Mouse (Mus musculus): Measurements from ENCODE around the gene Ctdspl. TPM values are rescaled to one million over a fixed set of nuclear protein-coding genes. Genes with fewer than 3 reads are reported as not detected.

Ctdspl gene
- polyA plus RNA-seq, 1 experiment from 2014 or later: 11.1 TPM

DNA sequence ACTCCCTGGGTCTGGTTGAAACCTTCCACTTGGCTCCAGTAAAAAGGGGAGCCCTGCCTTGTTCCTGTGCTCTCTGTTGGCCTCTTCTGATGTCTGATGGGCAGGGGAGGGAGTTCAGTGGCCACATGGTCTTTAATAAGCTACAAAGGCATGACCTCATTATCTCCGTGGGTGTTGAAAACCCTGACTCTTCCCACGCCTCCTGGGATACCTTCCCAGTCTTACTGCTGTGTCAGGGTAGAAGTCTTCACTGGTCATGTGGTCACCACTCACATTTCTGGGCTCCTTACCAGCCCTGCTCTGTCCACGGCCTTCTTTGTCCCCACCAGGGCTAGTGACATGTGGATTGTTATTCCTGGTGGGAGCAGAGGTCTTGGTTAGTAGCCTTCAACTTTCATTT is 11.3 kb downstream of the Ctdspl start:
- H3K4me3 ChIP-seq (ENCODE audit: low read depth, low read length): no peak overlapping the region
- no peaks in the 10 kb centered on the region for H3K9me3 ChIP-seq (ENCODE audit: control insufficient read depth, low read length)
- no peaks in the 10 kb centered on the region for H3K27me3 ChIP-seq (ENCODE audit: control insufficient read depth, insufficient read depth, low read length)
- no peak overlapping the region for H3K4me2 ChIP-seq (ENCODE audit: low read depth, low read length)
- H3K9ac ChIP-seq (replicated peaks; ENCODE audit: low read depth, low read length): no peak overlapping the region
- no peak for ATAC-seq (ENCODE audit: low read depth)
- WGBS: 54% methylated on average over 3 of the region's 3 CpGs
- no peaks in the 10 kb centered on the region for H3K4me1 ChIP-seq (ENCODE audit: control insufficient read depth, insufficient read depth, low read length)
- H3K27ac ChIP-seq (ENCODE audit: low read depth, low read length): no peak overlapping the region
- no peaks in the 10 kb centered on the region for H3K36me3 ChIP-seq (ENCODE audit: control insufficient read depth, insufficient read depth, low read length)

DNA sequence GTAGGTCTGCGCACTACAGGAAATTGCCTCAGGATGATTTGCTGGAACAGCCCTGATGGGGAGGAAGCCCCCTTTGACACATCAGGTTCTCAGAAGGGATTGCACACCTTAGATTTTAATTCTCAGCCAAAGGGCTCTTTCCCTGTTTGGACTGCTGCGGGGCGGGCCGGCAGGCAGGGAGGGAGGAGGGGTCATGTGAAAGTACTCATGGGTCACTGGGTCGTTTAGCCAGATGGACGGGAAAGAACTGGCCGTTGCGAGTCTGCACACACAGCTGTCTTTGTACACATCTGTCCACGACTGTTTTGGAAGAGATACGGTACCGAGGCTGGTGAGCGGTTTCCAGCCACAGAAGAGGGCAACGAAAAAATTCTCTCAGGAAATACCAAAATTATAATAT is 13.2 kb downstream of the Ctdspl start:
- H3K9ac ChIP-seq (replicated peaks; ENCODE audit: low read depth, low read length): no peak overlapping the region
- no peaks in the 10 kb centered on the region for H3K27me3 ChIP-seq (ENCODE audit: control insufficient read depth, insufficient read depth, low read length)
- H3K4me2 ChIP-seq (ENCODE audit: low read depth, low read length): no peak overlapping the region
- H3K4me1 ChIP-seq (ENCODE audit: control insufficient read depth, insufficient read depth, low read length): no peaks in the 10 kb centered on the region
- ATAC-seq (ENCODE audit: low read depth): no peak
- 30% methylated on average over 13 of the region's 13 CpGs for WGBS
- H3K27ac ChIP-seq (ENCODE audit: low read depth, low read length): no peak overlapping the region
- H3K36me3 ChIP-seq (ENCODE audit: control insufficient read depth, insufficient read depth, low read length): no peaks in the 10 kb centered on the region
- no peak overlapping the region for H3K4me3 ChIP-seq (ENCODE audit: low read depth, low read length)
- H3K9me3 ChIP-seq (ENCODE audit: control insufficient read depth, low read length): no peaks in the 10 kb centered on the region

DNA sequence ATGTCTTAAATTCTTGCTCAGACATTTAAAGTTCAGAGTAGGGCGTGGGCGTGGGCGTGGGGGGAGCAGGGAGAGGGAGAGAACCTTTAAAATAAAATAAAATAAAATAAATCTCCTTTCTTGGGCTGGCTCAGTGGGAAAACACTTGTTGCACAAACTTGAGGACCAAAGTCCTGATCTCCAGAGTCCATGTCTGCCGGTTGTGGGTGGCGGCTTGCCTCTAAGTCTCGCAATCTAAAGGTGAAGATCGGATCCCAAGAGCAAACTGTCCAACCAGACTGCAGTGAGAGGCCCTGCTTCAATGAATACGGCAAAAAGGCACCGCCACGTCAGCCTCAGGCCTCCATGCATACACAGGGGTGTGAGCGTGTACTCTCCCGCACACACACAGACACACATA is 13.6 kb downstream of the Ctdspl start:
- 83% methylated on average over 12 of the region's 12 CpGs for WGBS
- no peak overlapping the region for H3K4me2 ChIP-seq (ENCODE audit: low read depth, low read length)
- no peak for ATAC-seq (ENCODE audit: low read depth)
- no peaks in the 10 kb centered on the region for H3K4me1 ChIP-seq (ENCODE audit: control insufficient read depth, insufficient read depth, low read length)
- no peak overlapping the region for H3K9ac ChIP-seq (replicated peaks; ENCODE audit: low read depth, low read length)
- H3K36me3 ChIP-seq (ENCODE audit: control insufficient read depth, insufficient read depth, low read length): no peaks in the 10 kb centered on the region
- no peaks in the 10 kb centered on the region for H3K27me3 ChIP-seq (ENCODE audit: control insufficient read depth, insufficient read depth, low read length)
- no peaks in the 10 kb centered on the region for H3K9me3 ChIP-seq (ENCODE audit: control insufficient read depth, low read length)
- no peak overlapping the region for H3K27ac ChIP-seq (ENCODE audit: low read depth, low read length)
- no peak overlapping the region for H3K4me3 ChIP-seq (ENCODE audit: low read depth, low read length)

DNA sequence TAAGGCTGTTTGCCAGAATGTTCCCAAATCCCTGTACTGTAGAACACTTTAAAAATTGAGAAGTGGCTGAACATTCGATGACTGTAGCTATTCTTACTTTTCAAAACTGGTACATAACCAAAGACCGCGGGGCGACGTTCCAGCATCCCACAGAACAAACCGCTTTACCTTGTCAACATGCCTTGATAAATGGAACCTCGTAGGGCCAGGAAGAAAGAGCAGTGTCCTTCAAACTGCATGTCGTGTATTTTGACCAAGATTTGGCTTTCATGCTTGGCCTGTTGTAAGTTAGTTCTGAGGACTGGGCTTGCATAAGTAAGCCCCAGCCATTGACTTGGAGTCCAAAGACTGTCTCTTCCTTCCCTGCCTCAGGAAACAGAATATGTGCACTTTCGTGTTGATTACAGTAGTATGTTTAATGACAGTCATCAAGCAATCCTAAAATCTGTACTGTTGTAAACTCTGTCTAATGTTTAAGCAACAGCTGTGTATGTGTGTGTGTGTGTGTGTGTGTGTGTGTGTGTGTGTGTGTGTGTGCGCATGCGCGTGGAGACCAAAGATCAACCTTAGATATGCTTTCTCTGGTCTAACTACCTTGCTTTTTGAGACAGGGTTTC is 14.4 kb downstream of the Ctdspl start:
- H3K4me1 ChIP-seq (ENCODE audit: control insufficient read depth, insufficient read depth, low read length): no peaks in the 10 kb centered on the region
- no peak overlapping the region for H3K4me2 ChIP-seq (ENCODE audit: low read depth, low read length)
- H3K4me3 ChIP-seq (ENCODE audit: low read depth, low read length): no peak overlapping the region
- H3K27ac ChIP-seq (ENCODE audit: low read depth, low read length): no peak overlapping the region
- H3K9ac ChIP-seq (replicated peaks; ENCODE audit: low read depth, low read length): no peak overlapping the region
- no peaks in the 10 kb centered on the region for H3K27me3 ChIP-seq (ENCODE audit: control insufficient read depth, insufficient read depth, low read length)
- no peaks in the 10 kb centered on the region for H3K9me3 ChIP-seq (ENCODE audit: control insufficient read depth, low read length)
- no peak for ATAC-seq (ENCODE audit: low read depth)
- 78% methylated on average over 12 of the region's 12 CpGs for WGBS
- H3K36me3 ChIP-seq (ENCODE audit: control insufficient read depth, insufficient read depth, low read length): no peaks in the 10 kb centered on the region

DNA sequence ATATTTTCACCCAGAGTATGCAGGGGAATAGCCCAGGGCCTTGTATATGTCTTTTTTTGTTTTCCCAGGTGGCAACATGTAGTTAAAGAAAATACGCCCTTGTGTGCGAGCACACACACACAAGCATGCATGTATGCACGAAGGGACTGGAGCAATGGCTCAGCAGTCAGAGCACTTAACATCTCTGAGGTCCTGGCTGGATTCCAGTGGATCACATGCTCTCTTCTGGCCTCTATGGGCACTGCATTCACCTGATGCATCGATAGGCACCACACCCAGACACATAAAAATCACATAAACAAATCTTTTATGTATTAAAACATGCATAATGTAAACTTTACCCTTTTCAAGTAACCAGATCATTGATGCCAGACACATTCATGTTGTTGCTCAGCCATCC is 15.8 kb downstream of the Ctdspl start:
- 82% methylated on average over 4 of the region's 4 CpGs for WGBS
- no peak overlapping the region for H3K4me3 ChIP-seq (ENCODE audit: low read depth, low read length)
- H3K27me3 ChIP-seq (ENCODE audit: control insufficient read depth, insufficient read depth, low read length): no peaks in the 10 kb centered on the region
- H3K4me1 ChIP-seq (ENCODE audit: control insufficient read depth, insufficient read depth, low read length): no peaks in the 10 kb centered on the region
- no peak overlapping the region for H3K9ac ChIP-seq (replicated peaks; ENCODE audit: low read depth, low read length)
- H3K4me2 ChIP-seq (ENCODE audit: low read depth, low read length): no peak overlapping the region
- H3K9me3 ChIP-seq (ENCODE audit: control insufficient read depth, low read length): no peaks in the 10 kb centered on the region
- no peaks in the 10 kb centered on the region for H3K36me3 ChIP-seq (ENCODE audit: control insufficient read depth, insufficient read depth, low read length)
- no peak overlapping the region for H3K27ac ChIP-seq (ENCODE audit: low read depth, low read length)
- no peak for ATAC-seq (ENCODE audit: low read depth)

DNA sequence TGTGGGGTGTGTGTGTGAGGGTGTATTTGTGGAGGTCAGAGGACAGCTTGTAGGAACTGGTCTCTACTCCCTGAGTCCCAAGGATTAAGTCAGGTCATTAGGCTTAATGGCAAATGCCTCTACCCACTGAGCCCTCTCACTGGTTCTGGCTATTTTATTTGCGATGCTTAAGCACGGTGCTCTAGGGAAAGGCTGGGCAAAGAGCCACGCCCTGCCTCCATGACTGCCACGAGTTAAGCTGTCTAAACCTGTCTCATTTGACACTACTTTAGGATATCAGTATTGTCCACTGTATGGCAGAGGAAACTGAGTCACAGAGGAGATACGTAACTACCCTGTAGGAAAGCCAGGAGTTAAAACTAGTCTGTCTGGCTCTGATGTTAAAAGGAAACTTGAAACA is 17.7 kb downstream of the Ctdspl start:
- H3K9me3 ChIP-seq (ENCODE audit: control insufficient read depth, low read length): no peaks in the 10 kb centered on the region
- 74% methylated on average over 5 of the region's 5 CpGs for WGBS
- no peak overlapping the region for H3K4me2 ChIP-seq (ENCODE audit: low read depth, low read length)
- H3K27me3 ChIP-seq (ENCODE audit: control insufficient read depth, insufficient read depth, low read length): no peaks in the 10 kb centered on the region
- no peak for ATAC-seq (ENCODE audit: low read depth)
- H3K4me1 ChIP-seq (ENCODE audit: control insufficient read depth, insufficient read depth, low read length): no peaks in the 10 kb centered on the region
- H3K36me3 ChIP-seq (ENCODE audit: control insufficient read depth, insufficient read depth, low read length): no peaks in the 10 kb centered on the region
- no peak overlapping the region for H3K27ac ChIP-seq (ENCODE audit: low read depth, low read length)
- no peak overlapping the region for H3K4me3 ChIP-seq (ENCODE audit: low read depth, low read length)
- H3K9ac ChIP-seq (replicated peaks; ENCODE audit: low read depth, low read length): no peak overlapping the region

DNA sequence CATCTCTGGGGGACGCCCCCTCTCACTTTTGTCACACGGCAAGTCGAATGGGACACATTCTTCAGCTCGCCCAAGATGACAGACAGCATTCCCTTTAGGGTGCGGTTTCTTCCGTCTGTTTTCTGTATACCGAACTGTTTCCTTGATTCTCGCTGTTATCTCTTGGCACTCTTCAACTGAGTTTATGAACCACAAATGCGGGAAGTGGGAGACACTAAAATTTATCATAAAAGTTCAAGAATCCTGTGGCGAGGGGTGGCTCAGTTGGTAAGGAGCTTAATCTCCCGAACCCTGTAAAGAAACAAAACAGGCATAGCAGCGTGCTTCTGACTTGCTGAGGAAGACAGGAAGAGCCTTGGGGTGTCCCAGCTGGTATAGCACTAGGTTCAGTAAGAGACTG is 18.1 kb downstream of the Ctdspl start:
- no peak overlapping the region for H3K9ac ChIP-seq (replicated peaks; ENCODE audit: low read depth, low read length)

DNA sequence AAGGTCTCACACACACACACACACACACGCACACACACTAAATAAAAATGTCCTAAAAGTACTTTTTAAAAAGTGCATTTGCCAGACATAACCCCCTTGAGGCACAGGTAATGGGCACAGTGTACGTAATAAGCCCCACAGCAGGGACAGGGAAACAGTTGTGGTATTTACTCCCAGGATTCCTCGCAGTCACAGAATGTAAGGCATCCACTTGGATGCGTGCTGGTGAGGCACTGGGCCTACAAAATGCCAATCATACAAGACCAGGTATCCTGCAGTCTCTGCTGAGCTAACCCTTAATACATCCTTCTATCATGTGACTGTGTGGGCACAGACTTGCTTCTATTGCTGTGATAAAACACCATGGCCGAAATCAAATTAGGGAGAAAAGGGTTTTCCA is 22.2 kb downstream of the Ctdspl start:
- no peak overlapping the region for H3K27ac ChIP-seq (ENCODE audit: low read depth, low read length)
- WGBS: 86% methylated on average over 5 of the region's 5 CpGs
- no peaks in the 10 kb centered on the region for H3K27me3 ChIP-seq (ENCODE audit: control insufficient read depth, insufficient read depth, low read length)
- no peak overlapping the region for H3K4me2 ChIP-seq (ENCODE audit: low read depth, low read length)
- no peaks in the 10 kb centered on the region for H3K36me3 ChIP-seq (ENCODE audit: control insufficient read depth, insufficient read depth, low read length)
- H3K9ac ChIP-seq (replicated peaks; ENCODE audit: low read depth, low read length): no peak overlapping the region
- H3K4me3 ChIP-seq (ENCODE audit: low read depth, low read length): no peak overlapping the region
- no peak for ATAC-seq (ENCODE audit: low read depth)
- H3K9me3 ChIP-seq (ENCODE audit: control insufficient read depth, low read length): no peaks in the 10 kb centered on the region
- no peaks in the 10 kb centered on the region for H3K4me1 ChIP-seq (ENCODE audit: control insufficient read depth, insufficient read depth, low read length)

More for the DNA sequence above, 18.1 kb downstream of the Ctdspl start:
- no peaks in the 10 kb centered on the region for H3K4me1 ChIP-seq (ENCODE audit: control insufficient read depth, insufficient read depth, low read length)
- H3K4me3 ChIP-seq (ENCODE audit: low read depth, low read length): no peak overlapping the region
- no peaks in the 10 kb centered on the region for H3K9me3 ChIP-seq (ENCODE audit: control insufficient read depth, low read length)
- H3K27ac ChIP-seq (ENCODE audit: low read depth, low read length): no peak overlapping the region
- no peaks in the 10 kb centered on the region for H3K27me3 ChIP-seq (ENCODE audit: control insufficient read depth, insufficient read depth, low read length)
- ATAC-seq (ENCODE audit: low read depth): no peak
- no peak overlapping the region for H3K4me2 ChIP-seq (ENCODE audit: low read depth, low read length)
- H3K36me3 ChIP-seq (ENCODE audit: control insufficient read depth, insufficient read depth, low read length): no peaks in the 10 kb centered on the region
- 83% methylated on average over 12 of the region's 12 CpGs for WGBS

DNA sequence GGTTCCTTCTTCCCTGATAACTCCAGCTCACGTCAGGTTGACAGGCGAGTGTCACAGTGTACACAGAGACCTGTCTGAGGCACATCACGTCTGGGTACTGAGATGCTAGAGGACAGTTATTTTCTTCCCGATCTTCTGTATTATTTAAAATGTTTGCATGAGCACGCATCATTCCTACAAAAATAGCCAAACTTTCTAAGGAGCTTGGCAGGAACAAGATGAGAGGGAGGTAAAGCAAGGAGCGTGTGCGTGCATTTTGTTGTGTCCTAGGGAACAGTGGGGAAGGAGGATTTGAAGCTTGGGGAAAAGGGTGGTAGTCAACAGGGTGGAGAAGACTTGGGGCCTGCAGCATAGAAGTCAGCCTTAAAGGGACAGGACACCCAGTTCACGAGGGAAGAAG is 22.9 kb downstream of the Ctdspl start:
- ATAC-seq (ENCODE audit: low read depth): no peak
- WGBS: 94% methylated on average over 8 of the region's 8 CpGs

More for the DNA sequence above, 22.9 kb downstream of the Ctdspl start:
- Histone ChIP-seq H3K4me2 (ENCODE audit: low read depth, low read length) (no peak overlapping the region), H3K4me1 (ENCODE audit: control insufficient read depth, insufficient read depth, low read length) (no peaks in the 10 kb centered on the region), H3K4me3 (ENCODE audit: low read depth, low read length) (no peak overlapping the region), H3K27ac (ENCODE audit: low read depth, low read length) (no peak overlapping the region), H3K27me3 (ENCODE audit: control insufficient read depth, insufficient read depth, low read length) (no peaks in the 10 kb centered on the region), H3K9ac (replicated peaks; ENCODE audit: low read depth, low read length) (no peak overlapping the region), H3K9me3 (ENCODE audit: control insufficient read depth, low read length) (no peaks in the 10 kb centered on the region), H3K36me3 (ENCODE audit: control insufficient read depth, insufficient read depth, low read length) (no peaks in the 10 kb centered on the region)
